Mouse (Mus musculus) CD8-positive naive resting alpha-beta T cell, adult 2 months (primary cell): Measurements from ENCODE around the gene Gm11492.
A peak's percentile ranks its signal among the peaks of the same experiment; 100 is the strongest.

ENCODE experiments used
- DNase-seq, 2 experiments: peaks; one replicate each; pipeline ENCODE4 v3.0.0; 2022; ENCODE audit warnings: low read depth in 2 of 2, low spot score in 2 of 2

Gene Gm11492

GRCm38 (mm10) chr11:87578963-87579601 is 12.6 kb downstream of the Gm11492 start:
- no peak for DNase-seq

- DNase-seq: no peak
Observed at GRCm38 (mm10) chr11:87579713-87580112, 13.3 kb downstream of the Gm11492 start.

GRCm38 (mm10) chr11:87580543-87581085 is 14.2 kb downstream of the Gm11492 start:
- no peak for DNase-seq

GRCm38 (mm10) chr11:87581161-87581865 is 14.9 kb downstream of the Gm11492 start:
- no peak for DNase-seq

- no peak for DNase-seq
Observed at GRCm38 (mm10) chr11:87581933-87582710, 15.7 kb downstream of the Gm11492 start.

GRCm38 (mm10) chr11:87583291-87584034 is 17.0 kb downstream of the Gm11492 start:
- DNase-seq: no peak

GRCm38 (mm10) chr11:87584711-87585505 is 18.5 kb downstream of the Gm11492 start:
- DNase-seq: no peak

GRCm38 (mm10) chr11:87587211-87587874 is 20.9 kb downstream of the Gm11492 start:
- no peak for DNase-seq

GRCm38 (mm10) chr11:87589605-87590004 is 23.2 kb downstream of the Gm11492 start:
- no peak for DNase-seq

- peak; percentile 28 to 34 for DNase-seq
Observed at GRCm38 (mm10) chr11:87590841-87591525, 24.5 kb downstream of the Gm11492 start.

GRCm38 (mm10) chr11:87591526-87592353 is 25.3 kb downstream of the Gm11492 start, which contains the start of gene Mtmr4:
Gene Mtmr4 (plus strand): TSS chr11:87592162.
- peak; percentile 99 to 100 for DNase-seq

GRCm38 (mm10) chr11:87592354-87592695 is 25.9 kb downstream of the Gm11492 start:
- no peak for DNase-seq

GRCm38 (mm10) chr11:87592713-87593598 is 26.5 kb downstream of the Gm11492 start:
- DNase-seq: no peak

GRCm38 (mm10) chr11:87595327-87595841 is 28.9 kb downstream of the Gm11492 start:
- DNase-seq: peak; percentile 34 to 35

- no peak for DNase-seq
Observed at GRCm38 (mm10) chr11:87595976-87596375, 29.5 kb downstream of the Gm11492 start.

- no peak for DNase-seq
Observed at GRCm38 (mm10) chr11:87596492-87596891, 30.0 kb downstream of the Gm11492 start.

GRCm38 (mm10) chr11:87597061-87597460 is 30.6 kb downstream of the Gm11492 start:
- DNase-seq: no peak
